In genomic region chr6:93828262-93828661, GRCm38 (mm10) we compare ENCODE assay signal across 25 mouse cellular contexts.
DNase-seq lines count a peak whose midpoint lies in the region; ATAC-seq and TF ChIP-seq lines count a peak whose summit lies in the region.
"Had no signal": no experiment of that assay in that cellular context is flagged by ENCODE, and none has a peak within 500 bp of the region (broad histone marks: within the 10 kb centered on the region; RNA-seq: fewer than 3 reads in every experiment).

No protein-coding gene starts in this region.

- H3K4me2 ChIP-seq in liver, embryonic 16.5 days (ENCODE audit: low read depth, low read length): peak overlapping the region; percentile 17; the same call in 1 of the 2 replicates
- no peak overlapping the region for H3K4me2 ChIP-seq in liver, embryonic 11.5 days
- H3K4me2 ChIP-seq in intestine, embryonic 16.5 days (ENCODE audit: low read depth, low read length): no peak overlapping the region
- no peak overlapping the region for H3K4me2 ChIP-seq in stomach, embryonic 14.5 days (replicated peaks; ENCODE audit: low read depth, low read length)
- no peak overlapping the region for H3K4me2 ChIP-seq in stomach, postnatal 0 days (replicated peaks; ENCODE audit: low read depth)
- H3K4me2 ChIP-seq in midbrain, embryonic 11.5 days: no peak overlapping the region
- H3K4me2 ChIP-seq: forebrain, embryonic 13.5 days; heart, embryonic 13.5 days had no signal

- no peak overlapping the region for H3K27ac ChIP-seq in liver, embryonic 16.5 days (ENCODE audit: low read length)
- no peak overlapping the region for H3K27ac ChIP-seq in liver, embryonic 11.5 days (ENCODE audit: low read depth, low read length)
- H3K27ac ChIP-seq in intestine, embryonic 16.5 days (ENCODE audit: low read length): peak overlapping the region; percentile 37; the same call in 1 of the 2 replicates
- H3K27ac ChIP-seq in stomach, embryonic 14.5 days (ENCODE audit: low read length): no peak overlapping the region
- H3K27ac ChIP-seq in stomach, postnatal 0 days (replicated peaks): no peak overlapping the region
- no peak overlapping the region for H3K27ac ChIP-seq in midbrain, embryonic 11.5 days (ENCODE audit: low read depth, low read length)
- H3K27ac ChIP-seq: forebrain, embryonic 10.5 days; forebrain, embryonic 13.5 days; heart, adult 2 months; heart, embryonic 10.5 days; heart, embryonic 13.5 days had no signal

- peaks cover 2% of the 10 kb centered on the region for H3K4me1 ChIP-seq in liver, embryonic 16.5 days (ENCODE audit: control insufficient read depth, low read depth, low read length)
- no peaks in the 10 kb centered on the region for H3K4me1 ChIP-seq in liver, embryonic 11.5 days (replicated peaks; ENCODE audit: control insufficient read depth, insufficient read depth, low read length)
- H3K4me1 ChIP-seq in intestine, embryonic 16.5 days (ENCODE audit: control insufficient read depth, insufficient read depth, low read length): peaks cover 6% of the 10 kb centered on the region
- H3K4me1 ChIP-seq in stomach, embryonic 14.5 days (ENCODE audit: control insufficient read depth, insufficient read depth, low read length): no peaks in the 10 kb centered on the region
- H3K4me1 ChIP-seq in stomach, postnatal 0 days (replicated peaks; ENCODE audit: control insufficient read depth, insufficient read depth): no peaks in the 10 kb centered on the region
- H3K4me1 ChIP-seq in midbrain, embryonic 11.5 days (ENCODE audit: control insufficient read depth, insufficient read depth, low read length): peaks cover 3% of the 10 kb centered on the region; the same call in 1 of the 2 replicates

- H3K27me3 ChIP-seq in liver, embryonic 16.5 days (ENCODE audit: control insufficient read depth, insufficient read depth, low read depth, low read length): no peaks in the 10 kb centered on the region
- no peaks in the 10 kb centered on the region for H3K27me3 ChIP-seq in liver, embryonic 11.5 days (replicated peaks; ENCODE audit: control insufficient read depth, insufficient read depth, low read length)
- H3K27me3 ChIP-seq in intestine, embryonic 16.5 days (replicated peaks; ENCODE audit: control insufficient read depth, insufficient read depth, low read length): no peaks in the 10 kb centered on the region
- H3K27me3 ChIP-seq in stomach, embryonic 14.5 days (ENCODE audit: control insufficient read depth, insufficient read depth, low read length): no peaks in the 10 kb centered on the region
- no peaks in the 10 kb centered on the region for H3K27me3 ChIP-seq in stomach, postnatal 0 days (ENCODE audit: control insufficient read depth, insufficient read depth, low read length)
- no peaks in the 10 kb centered on the region for H3K27me3 ChIP-seq in midbrain, embryonic 11.5 days (ENCODE audit: control insufficient read depth, insufficient read depth, low read length)
- H3K27me3 ChIP-seq: forebrain, embryonic 13.5 days; heart, embryonic 13.5 days had no signal

- no peak overlapping the region for H3K9ac ChIP-seq in liver, embryonic 16.5 days (ENCODE audit: low read depth, low read length)
- H3K9ac ChIP-seq in liver, embryonic 11.5 days (ENCODE audit: low read depth, low read length): no peak overlapping the region
- no peak overlapping the region for H3K9ac ChIP-seq in intestine, embryonic 16.5 days (ENCODE audit: low read depth, low read length)
- H3K9ac ChIP-seq in stomach, embryonic 14.5 days (replicated peaks; ENCODE audit: low read depth, low read length): no peak overlapping the region
- H3K9ac ChIP-seq in stomach, postnatal 0 days (ENCODE audit: low read length): no peak overlapping the region
- no peak overlapping the region for H3K9ac ChIP-seq in midbrain, embryonic 11.5 days (ENCODE audit: low read length)
- H3K9ac ChIP-seq: forebrain, embryonic 13.5 days; heart, embryonic 13.5 days had no signal

- no peak overlapping the region for H3K4me3 ChIP-seq in liver, embryonic 16.5 days (ENCODE audit: low read depth, low read length)
- no peak overlapping the region for H3K4me3 ChIP-seq in liver, embryonic 11.5 days (ENCODE audit: low read depth, low read length)
- H3K4me3 ChIP-seq in intestine, embryonic 16.5 days (ENCODE audit: low read length): no peak overlapping the region
- H3K4me3 ChIP-seq in stomach, embryonic 14.5 days (ENCODE audit: low read depth, low read length): no peak overlapping the region
- no peak overlapping the region for H3K4me3 ChIP-seq in stomach, postnatal 0 days (ENCODE audit: low read depth, low read length)
- no peak overlapping the region for H3K4me3 ChIP-seq in midbrain, embryonic 11.5 days (ENCODE audit: low read depth, low read length)
- H3K4me3 ChIP-seq: forebrain, embryonic 10.5 days; forebrain, embryonic 13.5 days; heart, adult 2 months; heart, embryonic 10.5 days; heart, embryonic 13.5 days had no signal

- no peaks in the 10 kb centered on the region for H3K36me3 ChIP-seq in liver, embryonic 16.5 days (ENCODE audit: control insufficient read depth, insufficient read depth)
- no peaks in the 10 kb centered on the region for H3K36me3 ChIP-seq in liver, embryonic 11.5 days (ENCODE audit: control insufficient read depth, insufficient read depth, low read length)
- H3K36me3 ChIP-seq in intestine, embryonic 16.5 days (ENCODE audit: control insufficient read depth, insufficient read depth, low read length): no peaks in the 10 kb centered on the region
- no peaks in the 10 kb centered on the region for H3K36me3 ChIP-seq in stomach, embryonic 14.5 days (ENCODE audit: control insufficient read depth, insufficient read depth, low read length)
- H3K36me3 ChIP-seq in stomach, postnatal 0 days (ENCODE audit: control insufficient read depth, insufficient read depth, low read length): no peaks in the 10 kb centered on the region
- no peaks in the 10 kb centered on the region for H3K36me3 ChIP-seq in midbrain, embryonic 11.5 days (ENCODE audit: control insufficient read depth, insufficient read depth, low read length)
- H3K36me3 ChIP-seq: forebrain, embryonic 10.5 days; heart, embryonic 13.5 days had no signal

- no peak for TF ChIP-seq EP300 in stomach, postnatal 0 days (optimal IDR thresholded peaks at IDR 0.05)

- WGBS in liver, embryonic 16.5 days (ENCODE audit: insufficient replicate concordance): 55% methylated on average over 6 of the region's 6 CpGs
- WGBS in liver, embryonic 11.5 days: 61% methylated on average over 6 of the region's 6 CpGs
- WGBS in intestine, embryonic 16.5 days: 50% methylated on average over 6 of the region's 6 CpGs
- 54% methylated on average over 6 of the region's 6 CpGs for WGBS in stomach, embryonic 14.5 days
- WGBS in stomach, postnatal 0 days: 39% methylated on average over 6 of the region's 6 CpGs
- WGBS in midbrain, embryonic 11.5 days: 87% methylated on average over 6 of the region's 6 CpGs

- DNase-seq in liver, embryonic 11.5 days (ENCODE audit: low spot score): no peak
- DNase-seq in stomach, postnatal 0 days (ENCODE audit: low spot score): no peak
- no peak for DNase-seq in urinary bladder, postnatal 10 days (ENCODE audit: low spot score)
- no peak for DNase-seq in midbrain, embryonic 11.5 days (ENCODE audit: low spot score, missing footprints)
- no peak for DNase-seq in urinary bladder, adult 18-20 months (ENCODE audit: low spot score in 2 of 2)
- DNase-seq: adrenal gland, adult 8-10 months; adrenal gland, postnatal 25 days; cerebellum, adult 18-20 months; cerebellum, adult 9-10 months; cerebellum, postnatal 14 days; gastrocnemius, postnatal 10 days; gastrocnemius, postnatal 36 days; heart, adult 2 months; heart, postnatal 14 days; heart, postnatal 4 days had no signal

- TF ChIP-seq CTCF in stomach, postnatal 0 days (IDR thresholded peaks at IDR 0.05; ENCODE audit: low read depth): no peak

- no peak; the same call in 1 of the 2 replicates for ATAC-seq in liver, embryonic 16.5 days (ENCODE audit: low read depth)
- ATAC-seq in liver, embryonic 11.5 days (replicated peaks; ENCODE audit: low FRiP score): no peak
- peak; percentile 81 for ATAC-seq in intestine, embryonic 16.5 days
- ATAC-seq in stomach, embryonic 14.5 days (ENCODE audit: insufficient number of reproducible peaks, insufficient read depth, low FRiP score, low read depth): peak; percentile 85
- peak; percentile 82 for ATAC-seq in stomach, postnatal 0 days (ENCODE audit: low FRiP score, low TSS enrichment)
- no peak for ATAC-seq in midbrain, embryonic 11.5 days (ENCODE audit: low FRiP score)
- ATAC-seq: activated CD4-positive, CD25-positive, alpha-beta regulatory T cell, adult 4 months; CD4-positive, CD25-positive, alpha-beta regulatory T cell, adult 4 months; forebrain, embryonic 13.5 days; forebrain, embryonic 16.5 days had no signal

- H3K9me3 ChIP-seq in liver, embryonic 16.5 days (replicated peaks; ENCODE audit: control insufficient read depth, low read length): no peaks in the 10 kb centered on the region
- peaks cover 2% of the 10 kb centered on the region; the same call in 1 of the 2 replicates for H3K9me3 ChIP-seq in liver, embryonic 11.5 days (ENCODE audit: control insufficient read depth, low read length)
- no peaks in the 10 kb centered on the region for H3K9me3 ChIP-seq in intestine, embryonic 16.5 days (ENCODE audit: control insufficient read depth, low read length)
- no peaks in the 10 kb centered on the region for H3K9me3 ChIP-seq in stomach, embryonic 14.5 days (ENCODE audit: control insufficient read depth, low read depth, low read length)
- H3K9me3 ChIP-seq in stomach, postnatal 0 days (ENCODE audit: control insufficient read depth, low read length): no peaks in the 10 kb centered on the region
- H3K9me3 ChIP-seq in midbrain, embryonic 11.5 days (ENCODE audit: control insufficient read depth, low read length): no peaks in the 10 kb centered on the region
- H3K9me3 ChIP-seq: forebrain, embryonic 10.5 days; forebrain, embryonic 13.5 days; heart, embryonic 10.5 days had no signal

Comparison
In these comparisons a context has a peak if more than half of its experiments do, and no peak if none do; other contexts are left out.
1. ATAC-seq: peak in intestine, embryonic 16.5 days (single experiment), stomach, embryonic 14.5 days (single experiment) and stomach, postnatal 0 days (single experiment); none in liver, embryonic 16.5 days (single experiment), liver, embryonic 11.5 days (single experiment) and midbrain, embryonic 11.5 days (single experiment).